Mouse (Mus musculus): ENCODE measurements around the gene Sh3d21.
"Not testable (repeated sequence)": the region's sequence is repeated elsewhere in the genome, so short reads cannot be mapped to it uniquely, and the experiment has no call there.

Sh3d21 gene

DNA sequence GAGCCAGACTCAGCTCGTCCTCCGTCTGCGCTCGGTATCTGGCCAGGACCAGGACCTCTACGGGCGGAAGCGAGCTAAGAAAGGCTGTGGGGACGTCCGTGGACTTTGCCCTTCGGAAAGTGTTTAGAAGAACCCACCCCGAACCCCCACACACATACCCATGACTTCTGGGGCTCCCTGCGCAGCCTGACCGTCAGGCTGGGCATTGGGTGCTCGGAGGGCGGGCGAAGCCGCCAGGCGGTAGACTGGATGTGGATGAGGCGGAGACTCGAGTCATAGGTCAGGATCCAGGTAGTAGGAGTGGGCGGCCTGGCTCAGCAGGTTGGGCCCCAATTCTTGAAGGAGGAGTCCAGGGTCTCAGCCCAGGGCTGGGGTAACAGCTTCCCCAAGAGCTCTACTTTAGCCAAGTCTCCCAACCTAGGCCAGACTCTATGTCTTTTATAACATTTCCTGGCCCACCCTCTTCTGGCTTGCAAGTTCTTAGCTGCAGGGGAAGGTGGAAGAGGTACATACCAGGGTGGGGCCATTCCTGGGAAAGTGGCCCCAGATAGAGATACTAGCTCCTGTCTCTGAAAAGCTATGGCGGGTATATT, at the start of gene Sh3d21:
TSS of gene Sh3d21 (minus strand) at position 425 of the 593 bp plus-strand sequence.
- no peak for DNase-seq

GRCm38 (mm10) chr4:126207081-126207480, 43.8 kb upstream of the Sh3d21 start:
- no peak for DNase-seq

DNA sequence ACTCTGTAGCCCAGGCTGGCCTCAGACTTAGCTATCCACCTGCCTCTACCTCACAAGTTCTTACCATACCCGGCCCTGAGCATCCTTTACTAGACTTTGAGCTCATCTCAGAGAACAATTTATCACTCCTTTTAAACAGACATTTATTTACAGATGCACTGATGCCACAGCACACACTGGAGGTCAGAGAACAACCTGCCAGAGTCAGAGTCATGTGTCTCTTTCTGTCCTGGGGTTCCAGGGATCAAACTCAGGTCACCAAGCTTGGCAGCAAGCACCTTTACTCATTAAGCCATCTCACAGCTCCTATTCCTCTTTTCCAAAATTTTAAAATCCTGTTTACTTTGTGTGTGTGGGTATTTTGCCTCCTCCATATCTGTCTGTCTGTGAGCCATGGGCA, 42.1 kb upstream of the Sh3d21 start:
- DNase-seq = no peak

GRCm38 (mm10) chr4:126204661-126205230, 41.5 kb upstream of the Sh3d21 start:
- no peak for DNase-seq

DNA sequence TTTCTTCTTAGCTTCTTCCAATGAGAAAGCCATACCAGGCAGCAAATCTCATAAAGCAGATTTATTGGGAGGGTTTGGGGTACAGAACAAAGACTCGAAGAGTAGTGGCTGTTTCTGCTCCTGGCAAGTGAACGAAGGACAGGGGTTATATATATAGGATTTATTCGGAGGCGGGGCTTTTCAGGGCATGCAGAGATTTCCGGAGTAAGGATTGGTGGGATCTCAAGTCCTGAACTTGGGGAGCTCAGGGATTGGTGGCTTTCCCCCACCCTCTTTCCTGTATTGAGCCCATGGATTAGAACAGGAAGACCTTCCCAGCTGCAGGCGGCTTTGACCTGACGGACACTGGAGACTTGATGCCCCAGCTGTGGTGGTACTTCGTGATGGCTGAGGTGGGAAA, 40.7 kb upstream of the Sh3d21 start:
- DNase-seq = peak; percentile 41

- no peak for DNase-seq
Measured at GRCm38 (mm10) chr4:126203336-126203895, 40.1 kb upstream of the Sh3d21 start.

DNA sequence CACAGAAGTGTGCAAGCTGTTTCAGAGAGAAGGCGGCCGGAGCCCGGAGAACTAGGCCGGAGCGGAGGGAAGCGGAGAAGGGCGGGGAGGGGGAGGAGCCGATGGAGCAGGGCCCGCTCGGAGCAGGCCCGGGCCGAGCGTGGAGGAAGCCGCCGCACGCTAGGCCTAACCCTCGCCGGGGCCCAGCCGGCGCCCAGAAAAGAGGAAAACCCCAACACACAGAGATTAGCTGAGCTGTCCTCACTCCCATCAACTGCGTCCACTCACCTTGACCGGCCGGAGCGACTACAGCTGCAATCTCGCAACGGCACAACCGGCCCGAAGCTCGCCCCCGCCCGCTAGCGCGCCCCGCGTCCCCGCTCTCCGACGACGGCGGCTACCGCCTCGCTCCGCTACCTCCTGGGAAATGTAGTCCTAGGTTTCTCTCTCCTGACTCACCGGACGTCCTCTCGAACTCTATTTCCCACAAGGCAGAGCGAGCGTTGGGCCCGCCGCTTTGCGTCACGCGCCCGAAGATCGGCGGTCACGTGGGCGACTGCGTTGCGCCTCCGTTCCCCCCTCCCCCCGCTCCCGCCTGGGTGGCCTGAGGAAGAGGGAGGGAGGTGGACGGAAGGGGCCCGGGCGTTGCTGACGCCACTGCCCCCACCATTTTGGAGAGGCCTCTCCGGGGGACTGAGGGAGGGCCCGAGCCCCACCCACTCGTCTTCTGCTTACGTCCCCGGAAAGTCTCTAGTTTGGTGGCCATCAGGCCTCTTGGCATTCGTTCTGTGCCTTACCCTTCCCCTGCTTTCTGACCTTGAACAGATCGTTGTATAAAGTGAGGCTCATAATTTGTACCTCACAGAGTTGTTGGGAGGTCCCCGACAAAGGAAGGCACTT, 39.3 kb upstream of the Sh3d21 start, which contains the start of gene Thrap3:
TSS of gene Thrap3 (minus strand) at position 458 of the 879 bp plus-strand sequence.
- DNase-seq = peak; percentile 99

- peak; percentile 58 for DNase-seq
Measured at GRCm38 (mm10) chr4:126201514-126202302, 38.4 kb upstream of the Sh3d21 start.

- no peak for DNase-seq
Measured at GRCm38 (mm10) chr4:126200656-126201055, 37.4 kb upstream of the Sh3d21 start.

DNA sequence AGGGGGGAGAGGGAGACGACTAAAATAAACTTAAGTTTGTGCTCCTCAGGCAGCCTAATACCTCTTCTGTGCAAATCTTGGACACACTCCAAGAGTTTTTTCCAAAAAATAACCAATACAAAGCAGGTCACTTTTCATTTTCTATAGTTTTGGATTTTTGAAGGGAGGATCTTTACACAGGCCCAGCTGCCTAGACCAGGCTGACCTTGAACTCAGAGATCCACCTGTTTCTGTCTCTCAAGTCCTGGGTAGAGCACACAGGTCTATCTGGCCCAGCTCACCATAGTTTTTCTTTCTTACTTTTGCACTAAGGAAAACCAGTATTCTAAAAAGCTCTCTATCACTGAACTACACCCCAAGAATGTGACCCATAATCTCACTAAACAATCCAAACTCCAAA, 36.7 kb upstream of the Sh3d21 start:
- DNase-seq = no peak

GRCm38 (mm10) chr4:126199556-126199955, 36.3 kb upstream of the Sh3d21 start:
- DNase-seq = no peak

- no peak for DNase-seq
Measured at GRCm38 (mm10) chr4:126197485-126197884, 34.2 kb upstream of the Sh3d21 start.

DNA sequence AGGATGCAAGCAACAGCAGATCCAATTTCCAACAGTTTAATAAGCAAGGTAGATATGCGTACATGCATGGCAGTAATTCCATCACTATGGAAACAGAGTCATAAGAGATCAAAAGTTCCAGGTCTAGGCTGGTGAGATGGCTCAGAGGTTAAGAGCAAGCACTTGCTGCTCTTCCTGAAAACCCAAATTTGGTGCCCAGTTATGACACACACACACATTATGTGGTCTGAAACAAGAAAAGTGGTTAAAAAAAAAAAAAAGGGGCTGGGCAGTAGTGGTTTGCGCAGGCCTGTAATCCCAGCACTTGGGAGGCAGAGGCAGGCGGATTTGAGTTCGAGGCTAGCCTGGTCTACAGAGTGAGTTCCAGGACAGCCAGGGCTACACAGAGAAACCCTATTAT, 31.6 kb upstream of the Sh3d21 start:
- no peak for DNase-seq

- no peak for DNase-seq
Measured at GRCm38 (mm10) chr4:126194216-126194615, 30.9 kb upstream of the Sh3d21 start.

DNA sequence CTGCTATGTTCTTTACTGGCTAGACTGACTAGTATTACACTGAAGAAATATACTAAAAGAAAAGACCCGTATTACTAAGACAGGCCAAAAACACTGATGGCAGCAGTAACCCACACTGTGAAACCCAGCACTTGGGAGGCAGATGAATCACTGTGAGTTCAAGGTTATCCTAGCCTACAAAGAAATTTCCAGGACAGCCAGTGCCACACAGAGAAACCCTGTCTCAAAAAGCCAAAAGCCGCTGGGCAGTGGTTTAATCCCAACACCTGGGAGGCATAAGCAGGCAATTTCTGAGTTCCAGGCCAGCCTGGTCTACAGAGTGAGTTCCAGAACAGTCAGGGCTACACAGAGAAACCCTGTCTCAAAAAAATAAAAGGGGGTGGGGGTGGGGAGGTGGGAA, 27.3 kb upstream of the Sh3d21 start:
- DNase-seq = no peak

DNA sequence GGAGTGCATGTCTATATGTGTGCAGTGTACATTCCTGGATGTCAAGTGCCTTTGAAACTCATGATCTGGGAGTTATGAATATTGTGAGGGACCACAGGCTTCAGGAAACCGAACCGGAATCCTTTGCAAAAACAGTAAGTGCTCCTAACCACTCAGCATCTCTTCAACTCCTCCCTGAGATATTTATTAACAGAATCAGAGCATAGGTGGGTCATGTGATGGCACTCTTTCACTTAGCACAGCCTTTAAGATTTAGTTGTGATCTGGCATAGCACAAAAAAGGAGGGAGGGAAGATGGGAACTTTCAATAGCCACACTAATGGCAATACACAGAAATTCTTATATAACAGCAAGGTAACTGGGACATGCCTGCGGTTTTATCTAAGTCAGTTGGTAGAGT, 23.8 kb upstream of the Sh3d21 start:
- DNase-seq = no peak

- DNase-seq = no peak
Measured at GRCm38 (mm10) chr4:126183034-126183433, 19.7 kb upstream of the Sh3d21 start.

DNA sequence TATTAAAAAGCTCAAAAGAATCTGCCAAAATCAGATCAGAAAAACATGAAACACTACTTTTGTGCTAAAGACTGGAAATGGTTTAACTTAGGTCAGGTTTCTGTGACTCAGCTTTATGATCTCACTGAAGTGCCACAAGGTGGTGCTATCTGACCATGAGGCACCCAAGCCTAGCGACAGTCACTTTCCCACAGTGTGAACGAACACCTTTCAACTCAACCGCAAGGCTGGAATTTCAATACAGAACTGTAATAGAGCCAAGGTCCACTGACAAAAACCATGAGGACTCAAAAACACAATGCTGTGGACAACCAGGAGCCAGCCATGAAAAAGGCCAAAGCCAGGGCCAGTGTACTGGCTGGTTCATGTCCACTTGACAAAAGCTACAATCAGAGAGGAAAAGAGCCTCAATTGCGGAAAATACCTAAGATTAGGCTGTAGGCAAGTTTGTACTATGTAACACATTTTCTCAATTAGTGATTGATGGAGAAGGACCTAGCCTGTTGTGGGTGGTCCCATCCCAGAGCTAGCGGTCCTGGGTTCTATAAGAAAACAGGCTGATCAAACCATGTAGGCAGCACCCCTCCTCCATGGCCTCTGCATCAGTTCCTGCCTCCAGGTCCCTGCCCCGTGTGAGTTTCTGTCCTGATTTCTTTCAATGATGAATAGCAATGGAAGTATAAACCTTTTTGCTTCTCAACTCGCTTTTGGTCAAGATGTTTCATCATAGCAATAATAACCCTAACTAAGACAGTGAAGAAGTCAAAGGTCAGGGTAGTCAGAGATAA, 18.1 kb upstream of the Sh3d21 start:
- DNase-seq = peak; percentile 50

GRCm38 (mm10) chr4:126175980-126176379, 12.7 kb upstream of the Sh3d21 start:
- not testable (repeated sequence) for DNase-seq

DNA sequence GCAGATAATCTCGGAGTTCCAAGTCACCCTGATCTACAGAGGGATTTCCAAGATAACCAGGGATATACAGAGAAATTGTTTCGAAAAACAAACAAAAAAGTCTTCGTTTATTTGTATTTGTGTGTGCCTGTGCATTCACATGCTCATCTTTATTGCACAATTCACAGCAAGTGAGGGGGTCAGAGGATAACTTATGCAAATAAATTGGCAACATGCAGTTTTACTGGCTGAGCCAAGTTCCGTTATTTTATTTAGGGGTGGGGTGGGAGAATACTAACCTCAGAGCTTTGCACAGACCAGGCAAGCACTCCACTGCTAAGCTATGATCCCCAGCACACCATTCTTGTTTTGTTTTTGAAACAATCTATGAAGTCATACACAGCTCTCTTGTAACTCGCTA, 10.5 kb upstream of the Sh3d21 start:
- no peak for DNase-seq

GRCm38 (mm10) chr4:126170737-126171136, 7.4 kb upstream of the Sh3d21 start:
- DNase-seq = not testable (repeated sequence)

GRCm38 (mm10) chr4:126168851-126169250, 5.6 kb upstream of the Sh3d21 start:
- DNase-seq = no peak

All from cerebellum, adult 9-11 months (tissue).